Mouse (Mus musculus) lung, postnatal 10 days (tissue): ENCODE data around the gene Aim2.
"Not testable (repeated sequence)": the region's sequence is repeated elsewhere in the genome, so short reads cannot be mapped to it uniquely, and the experiment has no call there.

Experiments used
- DNase-seq: peaks from one replicate; pipeline ENCODE4 v3.0.0; 2021

Aim2 gene

GRCm38 (mm10) chr1:173350372-173350957, at the start of gene Aim2:
TSS of gene Aim2 (plus strand) at chr1:173350879.
- DNase-seq, result no peak

- DNase-seq, result not testable (repeated sequence)
Measured at GRCm38 (mm10) chr1:173302795-173303194, 47.9 kb upstream of the Aim2 start.

GRCm38 (mm10) chr1:173313535-173314050, 37.1 kb upstream of the Aim2 start:
- DNase-seq, result not testable (repeated sequence)

GRCm38 (mm10) chr1:173315725-173316124, 35.0 kb upstream of the Aim2 start:
- no peak for DNase-seq

GRCm38 (mm10) chr1:173317925-173318477, 32.7 kb upstream of the Aim2 start:
- no peak for DNase-seq

- DNase-seq, result no peak
Measured at GRCm38 (mm10) chr1:173321593-173322248, 29.0 kb upstream of the Aim2 start.

GRCm38 (mm10) chr1:173322249-173322627, 28.4 kb upstream of the Aim2 start:
- DNase-seq, result no peak

- peak; percentile 24 for DNase-seq
Measured at GRCm38 (mm10) chr1:173323839-173324585, 26.7 kb upstream of the Aim2 start.

GRCm38 (mm10) chr1:173324961-173325360, 25.7 kb upstream of the Aim2 start:
- DNase-seq, result no peak

GRCm38 (mm10) chr1:173325395-173325794, 25.3 kb upstream of the Aim2 start:
- no peak for DNase-seq

- no peak for DNase-seq
Measured at GRCm38 (mm10) chr1:173326552-173326951, 24.1 kb upstream of the Aim2 start.

GRCm38 (mm10) chr1:173328446-173328845, 22.2 kb upstream of the Aim2 start:
- DNase-seq, result no peak

GRCm38 (mm10) chr1:173329185-173329584, 21.5 kb upstream of the Aim2 start:
- DNase-seq, result no peak

- no peak for DNase-seq
Measured at GRCm38 (mm10) chr1:173329743-173330142, 20.9 kb upstream of the Aim2 start.

- DNase-seq, result no peak
Measured at GRCm38 (mm10) chr1:173332418-173332817, 18.3 kb upstream of the Aim2 start.

- DNase-seq, result no peak
Measured at GRCm38 (mm10) chr1:173333312-173334253, 17.1 kb upstream of the Aim2 start, which contains the start of gene Ackr1. TSS of gene Ackr1 (minus strand) at chr1:173333750.

GRCm38 (mm10) chr1:173335903-173336302, 14.8 kb upstream of the Aim2 start:
- no peak for DNase-seq

- DNase-seq, result no peak
Measured at GRCm38 (mm10) chr1:173337008-173337407, 13.7 kb upstream of the Aim2 start.

GRCm38 (mm10) chr1:173339543-173339942, 11.1 kb upstream of the Aim2 start:
- peak; percentile 43 for DNase-seq

- DNase-seq, result no peak
Measured at GRCm38 (mm10) chr1:173342425-173342824, 8.3 kb upstream of the Aim2 start.

GRCm38 (mm10) chr1:173343934-173344333, 6.7 kb upstream of the Aim2 start:
- DNase-seq, result no peak

GRCm38 (mm10) chr1:173345112-173345511, 5.6 kb upstream of the Aim2 start:
- DNase-seq, result no peak
